Mouse (Mus musculus) liver, adult 2 months (tissue): ENCODE results near the gene Cox8c.

Experiments used
- CTCF ChIP-seq: fragments of 200-500 bp; IDR thresholded peaks from 2 replicates; pipeline ENCODE4 v1.5.1; 2011; ENCODE audit warnings: low read depth, low read length, control low read depth
- POLR2A ChIP-seq: fragments of 200-500 bp; IDR thresholded peaks from 2 replicates; pipeline ENCODE4 v1.6.1; 2011; ENCODE audit warnings: low read length, control low read depth; ENCODE audit not compliant: insufficient read depth; ENCODE audit errors: extremely low read depth

- TF ChIP-seq CTCF (no peak), POLR2A (no peak)
These were observed at the start of gene Cox8c for GRCm38 (mm10) chr12:102899091-102899490.
